Mouse (Mus musculus): ENCODE measurements around the gene Shq1. TPM values are rescaled to one million over a fixed set of nuclear protein-coding genes. Genes with fewer than 3 reads are reported as not detected.

Shq1 gene
- polyA plus RNA-seq, 1 experiment: 12.6 TPM

GRCm38 (mm10) chr6:100608429-100608828 is 62.5 kb downstream of the Shq1 start:
- no peaks in the 10 kb centered on the region for H3K79me2 ChIP-seq (ENCODE audit: control insufficient read depth, insufficient read depth)
- no peaks in the 10 kb centered on the region for H3K27me3 ChIP-seq (ENCODE audit: control insufficient read depth, insufficient read depth, insufficient read length)
- TF ChIP-seq FOSL1 (IDR thresholded peaks at IDR 0.05; ENCODE audit: insufficient read depth, low read length, poor library complexity, severe bottlenecking) (no peak), MAX (IDR thresholded peaks at IDR 0.05) (no peak), USF1 (IDR thresholded peaks at IDR 0.05; ENCODE audit: low read depth) (no peak), MYOD1 (IDR thresholded peaks at IDR 0.05; ENCODE audit: control insufficient read depth, insufficient read length, low read depth) (no peak), MYOG (IDR thresholded peaks at IDR 0.05; ENCODE audit: control insufficient read depth, extremely low read depth, insufficient read length) (no peak), CTCF (IDR thresholded peaks at IDR 0.05; ENCODE audit: control insufficient read depth, insufficient read depth, insufficient read length) (no peak), CEBPB (IDR thresholded peaks at IDR 0.05; ENCODE audit: low read depth) (no peak)
- no peaks in the 10 kb centered on the region for H3K79me3 ChIP-seq (ENCODE audit: low read depth)
- no peak overlapping the region for H3K4me3 ChIP-seq (ENCODE audit: insufficient read depth, poor library complexity, severe bottlenecking)
- H3ac ChIP-seq (ENCODE audit: control insufficient read depth, insufficient read length, low read depth): no peak overlapping the region
- peaks cover 7% of the 10 kb centered on the region for H3K36me3 ChIP-seq (ENCODE audit: control insufficient read depth, insufficient read depth)

DNA sequence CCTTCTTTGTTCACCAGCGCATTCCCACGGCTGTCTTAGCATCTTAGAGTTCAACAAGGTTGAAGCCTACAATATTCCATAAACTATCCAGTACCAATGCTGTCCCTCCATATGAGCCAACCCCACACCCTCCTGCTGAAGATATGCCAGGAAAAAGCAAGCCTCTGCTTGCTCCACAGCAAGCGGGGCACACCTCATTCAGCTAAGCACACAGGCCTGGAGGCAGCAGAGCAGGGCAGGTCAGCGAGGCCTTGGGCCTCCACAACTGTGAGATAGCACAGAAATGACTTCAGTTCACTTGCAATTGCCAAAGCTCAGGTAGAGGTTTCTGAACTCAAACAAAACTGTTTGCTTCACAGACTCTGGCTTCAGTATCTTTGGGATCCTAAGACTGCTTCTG is 64.2 kb downstream of the Shq1 start:
- peaks cover 10% of the 10 kb centered on the region for H3K36me3 ChIP-seq (ENCODE audit: control insufficient read depth, insufficient read depth)
- H3K79me3 ChIP-seq (ENCODE audit: low read depth): no peaks in the 10 kb centered on the region
- TF ChIP-seq MYOG (IDR thresholded peaks at IDR 0.05; ENCODE audit: control insufficient read depth, extremely low read depth, insufficient read length) (no peak), MYOD1 (IDR thresholded peaks at IDR 0.05; ENCODE audit: control insufficient read depth, insufficient read length, low read depth) (no peak), USF1 (IDR thresholded peaks at IDR 0.05; ENCODE audit: low read depth) (no peak), CTCF (IDR thresholded peaks at IDR 0.05; ENCODE audit: control insufficient read depth, insufficient read depth, insufficient read length) (no peak), MAX (IDR thresholded peaks at IDR 0.05) (no peak), FOSL1 (IDR thresholded peaks at IDR 0.05; ENCODE audit: insufficient read depth, low read length, poor library complexity, severe bottlenecking) (no peak), CEBPB (IDR thresholded peaks at IDR 0.05; ENCODE audit: low read depth) (no peak)
- no peaks in the 10 kb centered on the region for H3K79me2 ChIP-seq (ENCODE audit: control insufficient read depth, insufficient read depth)
- no peak overlapping the region for H3ac ChIP-seq (ENCODE audit: control insufficient read depth, insufficient read length, low read depth)
- no peak overlapping the region for H3K4me3 ChIP-seq (ENCODE audit: insufficient read depth, poor library complexity, severe bottlenecking)
- H3K27me3 ChIP-seq (ENCODE audit: control insufficient read depth, insufficient read depth, insufficient read length): no peaks in the 10 kb centered on the region

- H3K27me3 ChIP-seq (ENCODE audit: control insufficient read depth, insufficient read depth, insufficient read length): no peaks in the 10 kb centered on the region
- peaks cover 3% of the 10 kb centered on the region for H3K36me3 ChIP-seq (ENCODE audit: control insufficient read depth, insufficient read depth)
- no peak overlapping the region for H3ac ChIP-seq (ENCODE audit: control insufficient read depth, insufficient read length, low read depth)
- no peak for TF ChIP-seq MYOG (IDR thresholded peaks at IDR 0.05; ENCODE audit: control insufficient read depth, extremely low read depth, insufficient read length)
- no peak for TF ChIP-seq CEBPB (IDR thresholded peaks at IDR 0.05; ENCODE audit: low read depth)
- no peak for TF ChIP-seq USF1 (IDR thresholded peaks at IDR 0.05; ENCODE audit: low read depth)
- no peak for TF ChIP-seq CTCF (IDR thresholded peaks at IDR 0.05; ENCODE audit: control insufficient read depth, insufficient read depth, insufficient read length)
- no peaks in the 10 kb centered on the region for H3K79me3 ChIP-seq (ENCODE audit: low read depth)
- no peaks in the 10 kb centered on the region for H3K79me2 ChIP-seq (ENCODE audit: control insufficient read depth, insufficient read depth)
- H3K4me3 ChIP-seq (ENCODE audit: insufficient read depth, poor library complexity, severe bottlenecking): no peak overlapping the region
These were observed 67.3 kb downstream of the Shq1 start for GRCm38 (mm10) chr6:100603702-100604101.

DNA sequence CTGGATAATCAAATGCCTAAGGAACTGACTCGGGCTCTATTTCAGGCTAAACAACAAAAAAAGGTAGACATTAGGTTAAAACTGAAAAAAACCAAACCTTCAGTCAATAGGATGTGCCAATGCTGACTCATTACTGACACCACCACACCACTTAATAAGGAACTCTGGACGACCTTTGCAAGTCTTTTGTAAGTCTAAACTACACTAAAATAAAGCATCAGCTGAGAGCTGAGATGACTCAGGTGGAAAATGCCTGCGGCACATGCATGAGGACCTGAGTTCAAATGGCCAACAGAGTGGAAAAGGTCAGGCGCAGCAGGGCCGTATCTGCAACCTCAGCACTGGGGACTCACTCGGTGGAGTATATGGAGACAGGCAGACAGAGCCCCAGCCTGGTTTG is 69.3 kb downstream of the Shq1 start:
- TF ChIP-seq MYOG (IDR thresholded peaks at IDR 0.05; ENCODE audit: control insufficient read depth, extremely low read depth, insufficient read length) (no peak), MAX (IDR thresholded peaks at IDR 0.05) (no peak), FOSL1 (IDR thresholded peaks at IDR 0.05; ENCODE audit: insufficient read depth, low read length, poor library complexity, severe bottlenecking) (no peak), CTCF (IDR thresholded peaks at IDR 0.05; ENCODE audit: control insufficient read depth, insufficient read depth, insufficient read length) (no peak), CEBPB (IDR thresholded peaks at IDR 0.05; ENCODE audit: low read depth) (no peak), USF1 (IDR thresholded peaks at IDR 0.05; ENCODE audit: low read depth) (no peak), MYOD1 (IDR thresholded peaks at IDR 0.05; ENCODE audit: control insufficient read depth, insufficient read length, low read depth) (no peak)
- no peak overlapping the region for H3ac ChIP-seq (ENCODE audit: control insufficient read depth, insufficient read length, low read depth)
- H3K36me3 ChIP-seq (ENCODE audit: control insufficient read depth, insufficient read depth): peaks cover 3% of the 10 kb centered on the region
- no peaks in the 10 kb centered on the region for H3K79me3 ChIP-seq (ENCODE audit: low read depth)
- no peaks in the 10 kb centered on the region for H3K79me2 ChIP-seq (ENCODE audit: control insufficient read depth, insufficient read depth)
- no peaks in the 10 kb centered on the region for H3K27me3 ChIP-seq (ENCODE audit: control insufficient read depth, insufficient read depth, insufficient read length)
- no peak overlapping the region for H3K4me3 ChIP-seq (ENCODE audit: insufficient read depth, poor library complexity, severe bottlenecking)

DNA sequence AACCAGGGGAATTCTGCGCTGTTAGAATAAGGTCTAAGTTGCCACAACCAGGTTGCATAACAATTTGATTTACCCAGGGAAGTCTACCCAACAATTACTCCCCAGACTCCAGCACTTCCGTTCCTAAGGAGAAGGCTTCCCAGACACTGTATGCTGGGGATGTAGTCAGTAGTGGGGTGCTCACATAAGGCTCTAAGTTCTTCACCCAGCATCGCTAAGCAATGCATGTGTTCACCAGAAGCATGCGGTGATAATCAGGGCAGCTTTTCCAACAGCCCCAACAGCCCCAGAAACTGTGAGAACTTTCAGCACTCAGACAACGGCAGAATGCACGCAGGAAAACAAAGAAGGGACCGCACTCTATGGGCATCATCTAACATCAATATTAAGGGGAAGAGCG is 77.1 kb downstream of the Shq1 start:
- H3K36me3 ChIP-seq (ENCODE audit: control insufficient read depth, insufficient read depth): no peaks in the 10 kb centered on the region
- no peaks in the 10 kb centered on the region for H3K79me3 ChIP-seq (ENCODE audit: low read depth)
- H3ac ChIP-seq (ENCODE audit: control insufficient read depth, insufficient read length, low read depth): no peak overlapping the region
- no peaks in the 10 kb centered on the region for H3K79me2 ChIP-seq (ENCODE audit: control insufficient read depth, insufficient read depth)
- TF ChIP-seq CTCF (IDR thresholded peaks at IDR 0.05; ENCODE audit: control insufficient read depth, insufficient read depth, insufficient read length) (no peak), CEBPB (IDR thresholded peaks at IDR 0.05; ENCODE audit: low read depth) (no peak), MYOD1 (IDR thresholded peaks at IDR 0.05; ENCODE audit: control insufficient read depth, insufficient read length, low read depth) (no peak)
- H3K27me3 ChIP-seq (ENCODE audit: control insufficient read depth, insufficient read depth, insufficient read length): no peaks in the 10 kb centered on the region
- no peak overlapping the region for H3K4me3 ChIP-seq (ENCODE audit: insufficient read depth, poor library complexity, severe bottlenecking)

- Histone ChIP-seq H3K79me2 (ENCODE audit: control insufficient read depth, insufficient read depth) (no peaks in the 10 kb centered on the region), H3K4me3 (ENCODE audit: insufficient read depth, poor library complexity, severe bottlenecking) (no peak overlapping the region), H3K27me3 (ENCODE audit: control insufficient read depth, insufficient read depth, insufficient read length) (no peaks in the 10 kb centered on the region), H3K36me3 (ENCODE audit: control insufficient read depth, insufficient read depth) (peaks cover 3% of the 10 kb centered on the region), H3K79me3 (ENCODE audit: low read depth) (no peaks in the 10 kb centered on the region), H3ac (ENCODE audit: control insufficient read depth, insufficient read length, low read depth) (no peak overlapping the region)
- no peak for TF ChIP-seq CEBPB (IDR thresholded peaks at IDR 0.05; ENCODE audit: low read depth)
- no peak for TF ChIP-seq FOSL1 (IDR thresholded peaks at IDR 0.05; ENCODE audit: insufficient read depth, low read length, poor library complexity, severe bottlenecking)
- TF ChIP-seq CTCF (IDR thresholded peaks at IDR 0.05; ENCODE audit: control insufficient read depth, insufficient read depth, insufficient read length): no peak
- no peak for TF ChIP-seq MAX (IDR thresholded peaks at IDR 0.05)
- no peak for TF ChIP-seq MYOD1 (IDR thresholded peaks at IDR 0.05; ENCODE audit: control insufficient read depth, insufficient read length, low read depth)
- no peak for TF ChIP-seq MYOG (IDR thresholded peaks at IDR 0.05; ENCODE audit: control insufficient read depth, extremely low read depth, insufficient read length)
- no peak for TF ChIP-seq USF1 (IDR thresholded peaks at IDR 0.05; ENCODE audit: low read depth)
These were observed 78.0 kb downstream of the Shq1 start for GRCm38 (mm10) chr6:100592991-100593390.

Measured in C2C12 (cell line).